Mouse (Mus musculus): ENCODE data around the gene Il17ra.

- 0 out of 2 replicates have a peak, but pooled peaks have one; percentile 3 for TF ChIP-seq CTCF (IDR thresholded peaks at IDR 0.05)
- no peak for TF ChIP-seq EP300 (IDR thresholded peaks at IDR 0.05)
Measured at GRCm38 (mm10) chr6:120463086-120463871, at the start of gene Il17ra.
